Mouse (Mus musculus) lung, postnatal 14 days (tissue): Measurements from ENCODE around the gene Ctc1.
A peak's percentile ranks its signal among the peaks of the same experiment; 100 is the strongest.
"Not testable (repeated sequence)": the region's sequence is repeated elsewhere in the genome, so short reads cannot be mapped to it uniquely, and the experiment has no call there.

Experiments used
- DNase-seq: peaks from one replicate; pipeline ENCODE4 v3.0.0; 2021

Gene Ctc1

GRCm38 (mm10) chr11:69015644-69016441 is at the start of gene Ctc1:
TSS of gene Ctc1 (plus strand) at chr11:69015911.
- peak; percentile 90 for DNase-seq

DNA sequence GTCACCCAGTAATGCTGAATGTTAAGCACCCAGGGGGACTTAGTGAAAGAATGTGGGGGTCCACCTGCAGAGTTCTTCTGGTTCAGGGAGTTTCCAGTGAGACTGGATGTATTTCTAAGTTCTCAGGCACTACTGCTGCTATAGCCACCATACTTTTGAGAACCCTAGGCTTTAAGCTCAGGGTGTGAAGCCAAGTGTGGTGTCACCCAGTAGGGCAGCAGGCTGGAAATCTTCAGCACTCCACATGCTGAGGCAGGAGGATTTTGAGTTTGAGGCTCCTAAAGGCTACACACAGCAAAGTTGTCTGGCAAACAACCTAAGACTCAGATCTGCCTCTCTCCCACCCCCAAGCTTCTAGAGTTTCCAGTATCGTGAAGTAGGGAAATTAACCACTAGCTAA is 49.2 kb upstream of the Ctc1 start:
- no peak for DNase-seq

DNA sequence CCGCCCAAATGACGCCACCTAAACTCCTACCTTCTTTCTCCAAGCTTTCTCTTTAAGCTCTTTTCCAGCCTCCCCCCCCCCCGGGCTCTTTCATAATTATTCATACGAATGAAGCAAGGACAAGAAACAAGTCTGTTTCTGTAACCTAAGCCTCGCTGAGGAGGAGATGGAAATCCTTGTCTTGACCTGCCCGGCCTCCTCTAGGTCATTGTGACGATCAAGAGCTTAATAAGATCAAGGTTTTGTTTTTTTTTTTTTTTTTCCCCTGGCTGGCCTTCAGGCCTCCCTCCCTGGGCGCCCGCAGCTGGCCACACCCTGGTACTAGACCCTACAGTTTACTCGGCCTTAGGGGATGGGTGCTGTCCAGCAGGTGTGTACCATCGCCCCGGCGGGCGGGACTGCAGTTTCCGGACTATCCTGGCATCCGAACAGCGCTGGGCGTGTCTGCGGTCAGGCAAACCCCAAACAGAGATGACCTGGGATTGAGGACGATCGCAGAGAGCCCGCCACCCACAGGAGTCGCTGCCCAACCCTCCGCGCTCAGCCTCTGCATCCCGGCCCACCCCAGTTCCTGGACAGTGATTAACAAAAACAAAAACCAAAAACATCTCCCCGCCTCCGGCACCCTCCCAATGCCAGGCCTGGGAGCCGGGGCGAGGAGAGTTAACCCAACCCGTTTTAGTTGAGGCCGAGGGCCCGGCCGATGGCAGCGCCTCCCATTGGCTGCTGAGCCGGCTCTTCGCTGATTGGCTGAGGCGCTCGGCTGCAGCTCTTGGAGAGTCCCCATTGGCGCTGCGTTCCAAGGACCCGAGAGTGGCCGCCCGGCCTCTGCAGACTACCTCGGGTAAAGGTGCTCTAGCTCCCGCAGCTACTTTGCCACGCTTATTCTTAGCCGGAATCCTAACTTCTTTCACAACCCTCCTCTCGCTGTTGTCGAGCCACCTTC is 48.1 kb upstream of the Ctc1 start, which contains the start of gene Slc25a35:
Gene Slc25a35, plus strand, starts transcription at position 795 of the 946 bp plus-strand sequence.
- DNase-seq = peak; percentile 90

GRCm38 (mm10) chr11:68968752-68969151 is 47.0 kb upstream of the Ctc1 start:
- DNase-seq = no peak

- DNase-seq = peak; percentile 53
These were observed 45.5 kb upstream of the Ctc1 start for GRCm38 (mm10) chr11:68970232-68970631.

GRCm38 (mm10) chr11:68973250-68974058 is 42.3 kb upstream of the Ctc1 start:
- DNase-seq = peak; percentile 85

DNA sequence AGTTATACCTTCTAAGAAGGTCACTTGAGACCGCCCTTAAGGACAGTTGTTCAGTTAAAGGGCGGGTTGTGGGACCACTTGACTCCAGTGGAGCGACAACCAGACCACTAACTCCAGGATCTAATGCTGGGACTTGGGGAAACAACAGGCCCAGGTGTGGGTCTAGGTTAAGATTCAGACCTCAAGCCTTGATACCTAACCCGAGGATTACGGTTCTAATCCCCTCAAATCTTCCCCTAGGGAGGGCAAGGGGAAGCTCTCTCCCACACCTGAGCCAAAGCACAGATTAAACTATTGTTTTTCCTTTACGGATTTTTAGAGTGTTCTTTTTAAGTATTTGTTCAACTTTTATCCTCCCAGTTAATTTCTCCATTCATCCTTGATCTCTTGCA is 41.7 kb upstream of the Ctc1 start:
- no peak for DNase-seq

DNA sequence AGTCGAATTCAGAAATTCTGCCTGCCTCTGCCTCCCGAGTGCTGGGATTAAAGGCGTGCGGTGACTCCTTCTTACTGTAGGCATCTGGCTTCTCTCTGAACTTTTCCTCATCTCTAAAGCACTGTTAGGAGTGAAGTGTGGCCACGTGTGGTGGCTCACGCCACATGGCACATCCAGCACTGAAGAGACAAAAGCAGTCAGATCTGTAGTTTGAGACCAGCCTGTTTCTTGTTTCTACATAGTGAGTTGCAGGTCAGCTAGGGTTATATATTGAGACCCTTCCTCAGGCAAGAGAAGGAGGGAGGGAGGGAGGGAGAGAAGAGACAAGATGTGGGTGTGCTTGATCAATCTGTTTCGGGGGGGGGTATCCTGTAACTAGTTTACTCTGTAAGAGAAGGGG is 40.6 kb upstream of the Ctc1 start, which contains the start of gene Rangrf:
Gene Rangrf, minus strand, starts transcription at position 101 of the 400 bp plus-strand sequence.
- DNase-seq = no peak

GRCm38 (mm10) chr11:68975601-68976000 is 40.1 kb upstream of the Ctc1 start:
- no peak for DNase-seq

GRCm38 (mm10) chr11:68979320-68979733 is 36.4 kb upstream of the Ctc1 start:
- no peak for DNase-seq

GRCm38 (mm10) chr11:68980919-68981318 is 34.8 kb upstream of the Ctc1 start:
- DNase-seq = no peak

DNA sequence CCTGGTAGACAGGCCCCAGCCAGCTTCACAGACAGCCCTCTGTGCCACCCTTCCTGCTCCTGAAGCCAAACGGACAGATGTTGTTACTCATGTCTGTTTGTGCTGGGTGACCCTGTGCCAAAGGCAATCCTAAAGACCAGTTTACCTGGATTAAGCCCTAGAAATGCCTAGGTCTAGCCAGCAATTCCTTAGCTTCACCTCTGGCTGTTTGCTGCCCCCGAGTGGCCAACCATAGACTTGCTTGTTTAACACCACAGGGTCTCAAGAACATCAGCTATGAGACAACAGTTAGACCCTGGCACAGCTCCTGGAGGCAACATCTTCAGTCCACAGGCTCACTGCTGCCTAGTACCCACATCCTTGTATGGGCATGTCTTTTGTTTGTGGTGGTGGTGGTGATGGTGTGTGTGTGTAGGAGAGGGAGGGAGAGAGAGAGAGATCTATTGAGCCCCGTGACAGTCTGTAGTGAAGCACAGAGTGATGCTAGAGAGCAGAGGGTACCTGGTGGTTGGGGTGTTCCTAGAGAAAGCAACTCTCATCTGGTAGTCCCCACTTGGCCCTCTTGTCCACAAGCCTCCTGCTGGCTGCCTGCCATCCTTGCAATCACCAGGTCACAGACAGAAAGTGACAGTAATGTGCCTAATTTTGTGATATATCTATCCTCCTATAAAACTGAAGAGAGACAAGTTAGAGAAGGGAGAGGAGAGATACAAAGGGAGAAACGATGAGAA is 32.9 kb upstream of the Ctc1 start:
- DNase-seq = peak; percentile 88

DNA sequence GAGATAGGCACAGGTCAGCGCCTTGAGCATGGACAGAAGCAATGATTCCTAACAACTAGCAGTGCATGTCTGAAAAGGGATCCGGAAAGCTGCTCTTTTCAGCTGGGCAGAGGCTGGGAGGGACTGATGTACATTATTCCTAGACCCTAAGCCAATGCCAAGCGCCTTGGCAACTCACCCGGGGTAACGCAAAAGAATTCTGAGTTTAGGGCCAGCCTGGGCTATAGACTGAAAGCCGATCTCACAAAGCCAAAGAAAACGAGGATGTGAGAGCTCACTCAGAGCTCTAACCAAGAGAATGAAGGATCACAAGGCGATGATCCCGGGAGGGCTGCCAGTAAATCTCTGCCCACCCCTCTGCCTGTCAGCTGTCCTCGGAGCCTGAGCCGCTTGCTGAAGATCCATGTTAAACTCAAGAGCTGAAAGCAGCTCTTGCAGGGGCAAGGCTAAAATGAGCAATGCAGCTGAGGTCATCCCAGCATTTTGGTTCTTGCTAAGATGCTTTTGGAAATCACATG is 28.3 kb upstream of the Ctc1 start:
- DNase-seq = no peak

- peak; percentile 21 for DNase-seq
These were observed 27.4 kb upstream of the Ctc1 start for GRCm38 (mm10) chr11:68988341-68988740.

GRCm38 (mm10) chr11:68993122-68993521 is 22.6 kb upstream of the Ctc1 start:
- DNase-seq = no peak

DNA sequence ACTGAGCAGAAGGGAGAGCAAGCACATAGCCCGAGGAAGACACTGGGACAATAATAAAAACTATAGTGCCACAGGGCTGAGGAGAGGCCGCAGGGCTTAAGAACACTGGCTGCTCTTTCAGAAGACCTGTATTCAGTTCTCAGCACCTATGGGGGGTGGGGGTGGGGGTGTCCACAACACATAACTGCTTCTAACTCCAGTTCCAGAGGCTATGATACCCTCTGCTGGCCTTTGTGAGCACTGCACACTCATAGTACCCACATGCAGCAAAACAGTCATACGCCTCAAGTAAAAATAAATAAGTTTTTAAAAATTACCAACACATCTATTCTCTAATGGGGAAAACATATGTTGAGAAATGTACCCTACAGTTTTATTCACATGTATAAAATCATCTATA is 21.3 kb upstream of the Ctc1 start:
- no peak for DNase-seq

- no peak for DNase-seq
These were observed 18.6 kb upstream of the Ctc1 start for GRCm38 (mm10) chr11:68997080-68997479.

DNA sequence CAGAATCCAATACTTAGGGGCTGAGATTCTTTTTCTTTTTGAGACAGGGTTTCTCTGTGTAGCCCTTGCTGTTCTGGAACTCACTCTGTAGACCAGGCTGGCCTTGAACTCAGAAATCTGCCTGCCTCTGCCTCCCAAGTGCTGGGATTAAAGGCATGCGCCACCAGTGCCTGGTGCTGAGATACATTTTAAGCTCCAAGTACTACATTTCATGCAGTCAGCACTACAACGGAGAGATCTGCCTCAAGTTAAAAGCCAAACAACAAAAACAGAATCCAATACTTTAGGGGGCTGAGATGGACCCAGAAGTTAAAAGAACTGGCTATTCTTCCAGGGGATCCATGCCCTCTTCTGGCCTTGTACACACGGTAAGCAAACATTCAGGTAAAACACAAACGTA is 12.9 kb upstream of the Ctc1 start:
- DNase-seq = not testable (repeated sequence)

DNA sequence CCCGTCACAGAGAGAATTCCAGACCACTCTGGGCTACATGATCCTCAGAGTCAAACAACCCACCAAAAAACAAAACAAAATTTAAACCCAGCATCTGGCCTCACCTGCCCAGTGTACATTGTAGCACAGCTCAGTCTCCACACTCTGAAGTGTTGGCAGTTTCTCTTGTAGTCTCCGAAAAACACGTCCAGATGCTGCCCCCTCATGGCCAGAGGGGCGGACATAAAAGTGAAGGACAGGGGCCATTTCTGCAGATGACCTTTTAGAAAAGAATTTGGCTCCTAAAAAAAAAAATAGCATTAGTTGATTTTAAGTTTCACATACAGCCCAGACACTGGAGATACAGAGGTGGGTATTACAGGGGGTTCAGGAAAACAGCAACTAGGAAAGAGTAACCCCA is 12.1 kb upstream of the Ctc1 start:
- peak; percentile 27 for DNase-seq

GRCm38 (mm10) chr11:69005193-69005592 is 10.5 kb upstream of the Ctc1 start:
- no peak for DNase-seq

DNA sequence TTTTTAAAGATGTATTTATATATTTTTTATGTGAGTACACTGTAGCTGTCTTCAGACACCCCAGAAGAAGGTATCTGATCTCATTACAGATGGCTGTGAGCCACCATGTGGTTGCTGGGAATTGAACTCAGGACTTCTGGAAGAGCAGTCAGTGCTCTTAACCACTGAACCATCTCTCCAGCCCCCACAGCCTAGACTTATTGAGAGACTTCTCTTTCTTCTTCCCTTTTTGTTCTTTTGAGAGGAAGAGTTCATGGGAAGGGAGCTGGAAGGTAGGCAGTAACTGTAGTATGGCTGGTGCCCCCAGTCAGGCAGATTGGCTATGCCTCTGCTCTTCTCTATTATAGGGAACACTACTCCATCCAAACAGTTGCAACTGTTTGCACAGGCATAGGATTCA is 9.1 kb upstream of the Ctc1 start:
- not testable (repeated sequence) for DNase-seq
